Mouse (Mus musculus) cerebellum, adult (tissue): ENCODE results near the gene Me1.

Experiments used
- ATAC-seq: cut with Nextera tagmentation; 2 replicates; pipeline ENCODE4 v1.9.2; 2017; ENCODE audit warnings: mild to moderate bottlenecking, moderate library complexity, mixed read lengths; ENCODE audit not compliant: insufficient number of reproducible peaks, low FRiP score, low TSS enrichment

The Me1 gene

GRCm38 (mm10) chr9:86661679-86662078 is 34.1 kb downstream of the Me1 start:
- no peak for ATAC-seq

DNA sequence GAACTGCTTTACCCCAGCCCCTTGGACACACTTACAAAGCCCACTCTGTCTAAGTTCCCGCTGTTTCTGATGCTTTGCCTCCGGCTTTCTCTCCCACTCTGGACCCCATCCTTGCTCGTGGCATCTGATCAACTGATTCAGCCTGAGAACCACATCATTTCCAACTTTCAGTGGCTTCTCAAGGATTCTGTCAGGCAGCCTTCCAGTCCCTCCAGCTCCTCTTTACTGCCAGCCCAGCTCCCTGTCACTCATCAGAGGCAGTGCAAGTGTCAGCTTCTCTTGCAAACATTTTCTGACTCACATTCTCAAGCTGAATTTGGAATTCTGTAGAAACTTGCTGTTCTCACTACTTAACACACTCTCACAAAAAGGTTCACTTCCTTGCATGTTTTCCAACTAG is 34.5 kb downstream of the Me1 start:
- ATAC-seq: no peak

DNA sequence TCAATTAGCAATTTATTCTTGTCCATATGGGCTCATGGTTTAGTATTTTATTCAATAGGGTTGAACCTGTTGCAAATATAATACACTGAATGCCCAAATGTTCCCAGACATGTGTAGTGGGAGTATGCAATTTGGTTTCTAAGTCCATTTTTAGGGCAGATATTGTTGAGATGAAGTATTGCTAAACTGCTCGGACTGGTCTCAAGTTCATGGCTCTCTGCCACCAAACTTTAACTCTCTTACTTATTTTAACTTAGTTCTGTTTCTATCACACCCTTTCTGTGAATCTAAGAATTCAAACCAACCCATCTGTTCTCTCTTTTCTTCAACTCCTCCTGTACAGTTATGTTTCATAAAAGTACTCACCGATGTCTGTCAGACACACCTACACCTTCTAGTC is 35.4 kb downstream of the Me1 start:
- no peak for ATAC-seq

DNA sequence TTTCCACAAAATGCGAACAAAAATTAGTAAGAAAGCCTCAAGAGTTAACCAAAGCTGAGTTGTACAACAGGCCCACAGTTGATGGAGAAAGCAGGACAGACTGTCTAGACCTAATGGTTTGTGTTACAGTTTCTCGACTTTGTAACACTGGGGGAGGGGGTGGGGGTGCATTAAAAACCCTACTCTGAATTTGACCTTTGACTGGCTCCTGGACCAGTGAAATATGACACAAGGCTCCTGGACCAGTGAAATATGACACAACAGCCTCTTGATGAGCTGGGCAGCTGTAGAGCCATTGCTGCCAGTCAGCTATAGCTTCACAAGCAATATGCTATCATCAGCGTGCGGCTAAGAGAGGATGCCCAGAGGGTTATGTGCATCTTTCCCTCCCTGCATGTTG is 37.4 kb downstream of the Me1 start:
- ATAC-seq: no peak

- ATAC-seq: no peak
These were observed 43.6 kb downstream of the Me1 start for GRCm38 (mm10) chr9:86652194-86652593.

- no peak for ATAC-seq
These were observed 44.5 kb downstream of the Me1 start for GRCm38 (mm10) chr9:86651254-86651653.

- no peak for ATAC-seq
These were observed 44.9 kb downstream of the Me1 start for GRCm38 (mm10) chr9:86650822-86651221.

- ATAC-seq: no peak
These were observed 47.7 kb downstream of the Me1 start for GRCm38 (mm10) chr9:86647931-86648550.

DNA sequence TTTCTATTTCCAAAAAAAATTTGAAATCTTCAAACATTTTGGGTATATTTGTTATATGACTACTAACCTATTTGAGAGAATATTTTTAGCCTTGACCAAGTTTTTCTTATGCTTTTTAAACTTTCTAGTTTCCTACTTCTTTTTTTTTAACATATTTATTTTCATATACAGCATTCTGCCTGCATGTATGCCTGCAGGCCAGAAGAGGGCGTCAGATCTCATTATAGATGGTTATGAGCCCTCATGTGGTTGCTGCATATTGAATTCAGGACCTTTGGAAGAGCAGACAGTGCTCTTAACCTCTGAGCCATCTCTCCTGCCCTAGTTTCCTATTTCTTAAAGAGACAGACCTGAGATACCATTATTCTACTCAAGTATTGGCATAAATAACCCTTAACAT is 48.9 kb downstream of the Me1 start:
- ATAC-seq: no peak

DNA sequence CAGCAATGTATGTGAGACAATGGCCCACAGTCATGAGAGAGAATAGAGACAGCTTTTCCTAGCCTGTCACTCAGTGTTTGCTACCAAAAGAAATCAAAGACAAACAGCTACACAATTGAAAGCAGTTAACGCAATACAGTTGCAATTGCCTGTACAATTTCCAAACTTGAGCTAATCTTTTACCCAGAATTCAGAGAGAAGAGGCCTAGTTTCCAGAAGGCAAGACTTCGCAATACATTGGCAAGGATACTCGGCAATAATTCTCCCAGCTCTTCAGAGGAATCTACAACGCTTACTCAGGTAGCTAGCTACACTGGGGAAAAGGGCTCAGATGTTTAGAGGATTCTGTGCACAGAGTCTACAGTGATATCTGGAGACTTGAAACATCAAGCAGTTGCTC is 52.3 kb downstream of the Me1 start:
- no peak for ATAC-seq

- ATAC-seq: no peak
These were observed 57.0 kb downstream of the Me1 start for GRCm38 (mm10) chr9:86638771-86639170.

DNA sequence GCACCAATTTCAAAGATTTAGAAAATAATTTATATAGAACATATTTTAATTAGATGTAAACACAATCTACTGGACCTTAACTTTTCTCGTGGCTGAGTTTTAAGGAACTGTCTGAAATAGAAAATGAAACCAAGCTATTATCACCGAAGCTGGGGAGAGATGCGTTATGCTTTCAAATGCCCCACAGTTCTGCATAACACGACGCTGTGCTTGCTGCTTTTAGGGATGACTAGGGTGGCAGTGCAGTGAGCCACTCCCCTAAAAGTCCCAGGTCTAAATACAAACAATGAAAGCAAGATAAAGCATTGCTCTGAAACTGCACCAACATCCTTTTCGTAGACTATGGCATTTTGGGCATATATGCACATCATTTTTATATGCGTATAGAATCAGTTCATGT is 64.6 kb downstream of the Me1 start:
- ATAC-seq: no peak

- no peak for ATAC-seq
These were observed 65.3 kb downstream of the Me1 start for GRCm38 (mm10) chr9:86630352-86630931.

DNA sequence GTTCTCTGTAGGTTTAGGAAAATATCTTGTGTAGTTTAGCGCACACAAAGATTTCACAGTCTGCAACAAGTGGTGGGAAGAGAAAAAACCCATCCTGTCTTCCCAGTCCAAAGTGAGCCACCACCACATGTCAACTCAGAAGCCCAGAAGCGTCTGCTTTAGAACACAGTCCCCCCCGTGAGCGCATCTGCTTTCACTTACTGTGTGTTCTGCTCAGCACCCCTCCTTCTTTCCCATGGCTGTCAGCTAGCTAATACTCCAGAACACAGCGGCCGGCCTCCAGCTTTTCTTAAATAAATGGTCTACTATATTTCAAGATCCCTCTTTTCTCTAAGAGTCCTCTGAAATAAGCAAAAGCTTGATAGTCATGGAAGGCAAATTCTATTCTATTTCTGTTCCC is 66.4 kb downstream of the Me1 start:
- ATAC-seq: no peak

DNA sequence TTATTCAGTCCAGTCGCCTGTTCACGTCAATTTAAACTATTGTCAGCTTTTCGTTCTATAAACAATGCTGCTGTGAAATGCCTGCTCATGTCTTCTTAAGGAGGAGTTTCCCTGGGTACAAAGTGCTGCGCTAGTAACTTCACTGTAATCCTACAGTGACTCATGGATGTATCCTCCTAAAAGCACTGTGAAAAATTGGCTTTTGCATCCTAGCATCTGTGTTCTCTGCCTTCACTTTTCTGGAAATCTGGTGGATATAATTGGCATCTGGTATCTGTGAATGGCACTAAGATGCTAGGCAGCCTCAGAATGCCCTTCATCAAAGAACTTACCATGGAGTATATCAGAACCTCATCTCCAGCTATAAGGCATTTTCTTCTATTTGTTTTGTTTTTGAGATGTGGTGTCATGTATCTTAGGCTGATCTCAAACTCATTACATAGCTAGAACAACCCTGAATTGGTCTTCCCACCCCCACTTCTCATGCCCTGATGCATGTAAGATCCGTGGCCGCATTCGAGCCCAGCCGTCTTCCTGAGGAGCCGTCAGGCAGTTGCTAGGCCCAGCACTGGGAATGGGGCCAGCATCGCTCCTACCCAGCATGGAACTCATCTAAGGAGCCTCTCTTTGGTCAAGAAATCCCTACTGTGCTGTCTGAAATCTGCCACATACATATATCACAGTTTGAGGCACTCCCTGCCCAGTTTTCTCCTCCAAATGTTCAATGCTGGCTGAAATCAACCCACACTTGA is 67.8 kb downstream of the Me1 start:
- ATAC-seq: no peak

GRCm38 (mm10) chr9:86626906-86627305 is 68.8 kb downstream of the Me1 start:
- no peak for ATAC-seq

GRCm38 (mm10) chr9:86624781-86625180 is 71.0 kb downstream of the Me1 start:
- no peak for ATAC-seq

GRCm38 (mm10) chr9:86624039-86624438 is 71.7 kb downstream of the Me1 start:
- ATAC-seq: no peak

GRCm38 (mm10) chr9:86622062-86622461 is 73.7 kb downstream of the Me1 start:
- ATAC-seq: no peak

DNA sequence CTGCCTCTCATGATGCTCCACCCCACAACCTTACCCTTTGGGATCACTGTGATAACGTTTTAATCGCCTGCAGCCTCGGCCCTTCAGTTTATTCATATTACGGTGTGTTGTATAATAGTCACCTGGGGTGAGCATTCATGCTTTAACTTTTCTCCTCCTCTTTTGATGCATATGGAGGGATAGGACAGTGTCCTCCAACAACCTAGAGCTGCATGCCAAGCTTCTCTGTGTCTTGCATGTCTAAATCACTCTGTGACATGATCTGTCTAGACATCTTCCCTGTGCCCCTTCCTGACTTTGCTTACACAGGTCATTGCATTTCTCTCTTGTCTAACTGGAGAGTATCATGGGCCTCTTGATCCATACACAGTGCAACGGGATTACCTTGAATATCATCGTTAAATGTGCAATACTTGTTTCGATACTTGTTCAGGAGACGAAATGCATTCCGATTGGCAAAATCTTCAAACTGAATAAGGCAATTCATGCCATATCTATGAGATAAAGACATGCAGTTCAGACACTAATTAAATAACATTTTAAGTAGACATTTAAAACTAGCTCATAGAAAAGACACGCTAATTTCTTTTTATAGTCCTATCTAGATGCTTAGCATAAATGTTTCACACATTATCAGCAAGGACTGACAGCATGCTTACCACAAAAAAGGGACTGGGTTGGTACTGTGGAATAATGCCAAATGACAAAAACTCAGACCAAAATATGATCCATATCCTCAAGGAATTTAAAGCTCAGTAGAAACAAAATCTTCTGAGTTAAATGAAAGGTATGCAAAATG is 76.2 kb downstream of the Me1 start:
- ATAC-seq: no peak

GRCm38 (mm10) chr9:86617837-86618492 is 77.8 kb downstream of the Me1 start:
- no peak for ATAC-seq
